Mouse (Mus musculus): ENCODE measurements around the gene Arhgef10l.

The Arhgef10l gene

DNA sequence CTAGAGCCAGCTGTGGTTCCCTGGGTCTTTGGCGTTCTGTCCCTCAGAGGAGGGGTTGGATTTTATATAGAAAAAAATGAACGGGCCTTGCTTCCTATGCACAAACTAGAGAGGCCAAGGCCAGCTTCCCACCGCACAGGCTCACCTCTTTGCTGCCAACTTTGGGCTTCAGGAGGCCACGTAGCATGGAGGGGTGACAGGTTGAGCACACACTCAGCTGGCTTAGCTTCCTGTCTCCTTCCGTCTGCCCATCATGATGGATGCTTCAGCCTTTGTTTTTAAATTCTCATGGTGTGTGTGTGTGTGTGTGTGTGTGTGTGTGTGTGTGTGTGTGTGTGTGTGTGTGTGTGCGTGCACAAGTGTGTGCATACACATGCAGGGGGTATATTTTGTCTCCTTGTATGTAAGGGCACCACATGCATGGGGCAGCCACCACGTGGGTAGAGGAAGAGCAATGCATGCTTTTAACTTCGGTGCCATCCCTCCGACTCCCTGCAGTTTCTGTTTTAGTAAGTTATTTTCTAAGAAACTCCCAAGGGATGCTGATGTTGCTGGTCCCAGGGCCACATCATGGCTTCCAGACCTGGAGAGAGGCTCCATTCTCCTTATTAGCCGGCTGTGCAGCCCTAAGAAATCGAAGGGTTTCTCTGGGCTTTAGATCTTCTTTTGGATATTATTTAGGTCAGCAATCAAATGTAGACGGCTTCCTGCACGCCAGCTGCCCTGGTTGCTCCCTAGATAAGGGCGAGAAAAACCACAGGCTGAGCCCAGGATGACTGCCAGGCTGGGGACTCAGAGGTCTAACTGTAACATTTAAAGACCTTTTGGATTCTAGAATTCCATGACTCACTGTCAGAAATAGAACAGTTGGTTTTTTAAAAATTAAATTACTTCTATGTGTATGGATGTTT, 30.1 kb upstream of the Arhgef10l start:
- in situ Hi-C loops (cut with MboI; ENCODE audit: unreplicated experiment in 2 of 2) = loop anchor here in 1 of 2 experiments (10.0 to 25.0 kb wide), 2 partner anchors 591 to 1099 kb away; partner anchors contain the start of genes Casp9 and Dnajc16

DNA sequence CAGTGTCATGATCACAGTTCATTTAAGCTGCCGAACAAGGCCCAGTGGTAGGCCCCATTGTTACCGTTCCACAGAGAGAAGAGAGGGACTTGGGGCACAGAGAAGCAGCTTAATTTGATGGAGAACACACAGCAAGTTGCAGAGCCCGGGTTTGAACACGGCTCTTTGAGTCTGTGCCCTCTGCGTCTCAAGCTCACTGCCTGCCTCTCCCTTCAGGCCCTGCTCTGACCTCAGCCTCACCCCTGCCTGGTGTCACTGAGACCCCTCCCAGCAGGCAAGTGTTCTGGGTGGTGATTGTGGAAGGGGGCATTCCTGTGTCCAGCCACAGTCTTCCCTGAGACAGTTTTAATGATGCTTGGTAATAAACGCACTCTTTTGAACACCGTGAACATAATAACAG, 29.3 kb upstream of the Arhgef10l start:
- in situ Hi-C loops (cut with MboI; ENCODE audit: unreplicated experiment in 2 of 2) = loop anchor here in 1 of 2 experiments (10.0 to 25.0 kb wide), 2 partner anchors 592 to 1100 kb away; partner anchors contain the start of genes Casp9 and Dnajc16

DNA sequence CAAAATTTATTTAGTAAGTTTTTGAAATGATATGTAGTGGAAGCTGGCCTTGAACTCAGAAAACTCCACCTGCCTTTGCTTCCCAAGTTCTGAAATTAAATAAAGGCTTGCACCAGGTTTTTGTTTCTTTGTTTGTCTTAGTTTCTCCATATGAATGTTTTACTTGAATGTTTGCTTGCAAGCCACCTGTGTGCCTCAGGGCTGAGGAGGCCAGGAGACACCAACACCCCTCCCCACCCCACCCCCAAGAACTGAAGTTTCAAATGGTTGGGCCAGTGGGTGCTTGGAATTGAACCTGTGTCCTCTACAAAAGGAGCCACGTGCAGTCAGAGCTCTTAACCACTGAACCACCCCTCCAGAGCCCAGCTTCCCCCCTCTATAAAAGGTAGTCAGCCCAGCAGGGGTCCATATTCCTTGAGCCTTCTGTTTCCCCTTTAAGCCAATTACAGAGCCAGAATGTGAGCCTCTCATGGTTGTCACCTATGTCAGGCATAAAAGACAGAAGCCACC, 28.8 kb upstream of the Arhgef10l start:
- in situ Hi-C loops (cut with MboI; ENCODE audit: unreplicated experiment in 2 of 2) = loop anchor here in 1 of 2 experiments (10.0 to 25.0 kb wide), 2 partner anchors 593 to 1100 kb away; partner anchors contain the start of genes Casp9 and Dnajc16

DNA sequence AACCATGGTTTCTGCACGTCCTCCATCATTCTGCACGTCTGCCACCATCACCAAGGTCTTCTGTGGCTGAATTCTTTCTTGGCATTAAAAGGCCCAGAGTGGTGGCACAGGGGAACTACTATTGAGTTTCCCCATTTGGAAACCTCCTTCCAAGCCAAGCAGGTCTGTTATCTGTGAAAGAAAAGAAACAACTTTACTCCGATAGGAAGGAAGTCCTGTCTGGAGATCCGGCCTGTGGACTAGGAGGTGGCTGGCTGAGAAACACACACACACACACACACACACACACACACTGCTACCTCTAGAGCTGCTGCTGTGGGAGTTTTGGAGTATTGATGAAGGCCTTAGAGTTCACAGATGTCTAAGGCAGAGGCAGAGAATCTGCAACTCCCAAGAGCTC, 27.7 kb upstream of the Arhgef10l start:
- in situ Hi-C loops (cut with MboI; ENCODE audit: unreplicated experiment in 2 of 2) = loop anchor here in 1 of 2 experiments (10.0 to 25.0 kb wide), 2 partner anchors 594 to 1101 kb away; partner anchors contain the start of genes Casp9 and Dnajc16

DNA sequence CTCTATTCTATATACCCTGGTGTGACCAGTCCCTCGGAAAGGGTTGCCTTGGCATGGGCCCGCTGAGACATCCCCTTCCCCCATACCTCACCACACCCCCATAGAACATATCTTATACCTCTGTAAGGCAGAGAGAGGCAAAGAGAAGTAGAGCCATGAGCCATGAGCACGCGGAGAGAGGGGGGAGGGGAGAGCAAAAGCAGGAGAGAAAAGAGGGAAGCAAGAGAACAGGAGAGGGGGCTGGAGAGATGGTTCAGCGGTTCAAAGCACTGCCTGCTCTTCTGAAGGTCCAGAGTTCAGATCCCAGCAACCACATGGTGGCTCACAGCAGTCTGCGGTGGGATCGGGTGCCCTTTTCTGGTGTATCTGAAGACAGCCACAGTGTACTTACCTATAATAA, 25.7 kb upstream of the Arhgef10l start:
- in situ Hi-C loops (cut with MboI; ENCODE audit: unreplicated experiment in 2 of 2) = loop anchor here in 1 of 2 experiments (10.0 to 25.0 kb wide), 2 partner anchors 596 to 1103 kb away; partner anchors contain the start of genes Casp9 and Dnajc16

DNA sequence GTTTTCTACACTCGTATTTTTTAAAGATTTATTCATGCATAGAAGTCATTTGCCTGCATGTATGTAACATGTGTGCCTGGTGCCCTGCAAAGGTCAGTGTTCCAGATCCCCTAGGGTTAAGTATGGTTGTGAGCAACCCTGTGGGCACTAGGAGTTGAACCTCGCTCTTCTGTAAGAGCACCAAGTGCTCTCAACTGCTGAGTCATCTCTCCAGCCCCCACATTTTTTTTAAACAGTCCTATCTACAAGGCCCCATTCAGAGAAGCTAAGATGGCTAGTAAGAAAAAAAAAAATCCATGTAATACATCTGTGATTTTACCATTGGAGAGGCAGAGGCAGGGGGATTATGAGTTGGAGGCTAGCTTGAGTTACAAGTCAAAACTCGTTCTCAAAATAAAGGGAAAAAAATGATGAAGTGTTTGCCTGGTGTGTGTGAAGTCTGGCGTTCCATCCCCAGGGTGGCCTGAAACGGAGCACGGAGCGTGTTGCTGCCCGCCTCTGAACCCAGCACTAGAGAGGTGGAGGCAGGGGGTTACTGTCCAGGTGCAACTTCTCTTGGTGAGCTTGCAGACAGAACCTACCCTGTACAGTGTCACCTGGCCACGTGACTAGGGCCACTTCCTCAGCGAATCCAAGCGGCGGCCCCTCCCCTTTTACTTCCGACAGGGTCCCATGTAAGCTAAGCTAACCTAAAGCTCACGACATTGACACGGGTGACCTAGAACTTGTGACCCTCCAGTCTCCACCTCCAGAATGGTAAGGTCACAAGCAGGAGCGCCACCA, 24.3 kb upstream of the Arhgef10l start:
- in situ Hi-C loops (cut with MboI; ENCODE audit: unreplicated experiment in 2 of 2) = loop anchor here in 1 of 2 experiments (10.0 to 25.0 kb wide), 3 partner anchors 265 to 1105 kb away; partner anchors contain the start of genes Casp9 and Dnajc16

DNA sequence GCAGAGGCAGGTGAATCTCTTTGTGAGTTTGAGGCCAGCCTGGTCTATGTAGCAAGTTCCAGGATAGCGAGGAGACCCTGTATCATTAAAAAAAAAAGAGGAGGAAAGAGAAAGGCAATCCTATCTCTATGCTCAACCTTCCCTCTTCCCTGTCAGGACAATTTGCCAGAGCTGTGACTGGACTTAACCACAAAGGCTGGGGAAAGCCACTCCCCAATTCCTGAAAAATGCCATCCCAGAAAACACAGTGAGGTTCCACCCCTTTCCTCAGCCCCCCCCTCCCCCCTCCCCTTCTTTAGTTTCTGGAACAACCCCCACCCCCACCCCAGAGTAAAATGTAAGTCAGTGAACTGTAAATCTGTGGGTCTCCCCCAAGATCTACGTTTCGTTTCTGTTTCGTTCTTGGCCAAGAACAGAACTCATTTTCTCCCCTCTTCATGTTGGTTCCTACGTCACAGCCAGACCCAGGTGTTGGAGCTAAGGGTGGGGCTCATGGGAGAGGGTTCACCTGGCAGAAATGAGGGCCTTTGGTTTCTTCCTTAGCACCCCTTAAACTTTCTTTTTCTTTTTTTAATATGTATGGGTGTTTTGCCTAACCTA, 23.1 kb upstream of the Arhgef10l start:
- in situ Hi-C loops (cut with MboI; ENCODE audit: unreplicated experiment in 2 of 2) = loop anchor here in 1 of 2 experiments (10.0 to 25.0 kb wide), 2 partner anchors 266 to 598 kb away; no protein-coding TSS in a partner anchor

DNA sequence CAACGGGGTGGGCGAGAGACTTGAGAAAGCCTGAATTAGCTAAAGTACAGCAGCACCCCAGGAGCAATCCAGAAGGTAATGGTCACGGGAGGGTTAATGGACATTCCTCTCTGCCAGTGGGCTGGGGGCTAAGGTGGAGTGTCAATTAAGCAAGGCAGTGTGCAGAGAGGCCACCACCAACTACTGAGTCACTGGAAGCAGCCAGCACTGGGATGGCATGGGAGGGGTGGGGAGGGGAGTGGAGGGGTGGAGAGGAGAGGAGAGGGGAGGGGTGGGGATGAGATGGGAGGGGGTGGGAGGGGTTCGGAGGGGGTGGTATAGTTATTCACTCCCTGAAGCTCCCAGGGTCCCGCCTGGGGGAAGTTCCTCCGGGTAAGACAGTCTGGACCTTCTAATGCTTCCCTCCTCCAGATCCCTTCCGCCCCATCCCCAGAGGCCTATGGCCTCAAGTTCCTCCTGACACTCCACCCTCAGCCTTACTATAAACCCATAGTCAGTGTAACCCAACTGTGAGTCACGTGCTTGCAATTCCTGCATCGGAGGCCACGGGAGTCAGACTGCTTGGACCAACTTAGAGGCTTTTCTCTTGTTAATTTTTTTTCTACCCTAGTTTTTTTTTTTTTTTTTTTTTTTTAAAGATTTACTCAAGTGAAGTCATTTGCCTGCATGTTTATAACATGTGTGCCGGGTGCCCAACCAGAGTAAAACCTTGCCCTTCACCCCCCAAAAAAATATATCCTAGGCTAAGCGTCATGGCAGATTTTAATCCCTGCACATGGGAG, 22.4 kb upstream of the Arhgef10l start:
- in situ Hi-C loops (cut with MboI; ENCODE audit: unreplicated experiment in 2 of 2) = loop anchor here in 1 of 2 experiments (10.0 to 25.0 kb wide), 2 partner anchors 267 to 599 kb away; no protein-coding TSS in a partner anchor

DNA sequence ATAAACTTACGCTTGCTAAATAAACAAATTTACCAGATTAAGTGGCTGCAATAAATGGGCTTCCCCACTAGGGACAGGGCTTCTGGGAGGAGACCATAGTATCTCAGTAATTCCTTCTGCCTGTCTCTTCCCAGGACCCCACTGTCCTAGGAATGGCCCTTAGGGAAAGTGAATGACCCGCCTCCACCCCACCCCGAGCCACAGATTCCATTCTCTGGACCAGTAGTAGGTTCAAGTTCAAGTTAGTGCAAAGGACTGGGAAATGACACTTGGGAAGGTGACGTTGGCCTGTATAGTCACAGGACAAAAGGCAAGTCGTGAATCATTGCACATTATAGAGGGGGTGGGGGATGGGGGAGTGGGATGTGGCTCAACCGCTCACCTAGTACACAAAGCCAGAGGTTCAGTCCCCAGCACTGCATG, 19.1 kb upstream of the Arhgef10l start:
- in situ Hi-C loops (cut with MboI; ENCODE audit: unreplicated experiment in 2 of 2) = loop anchor here in 1 of 2 experiments (10.0 to 25.0 kb wide), 2 partner anchors 270 to 602 kb away; no protein-coding TSS in a partner anchor

DNA sequence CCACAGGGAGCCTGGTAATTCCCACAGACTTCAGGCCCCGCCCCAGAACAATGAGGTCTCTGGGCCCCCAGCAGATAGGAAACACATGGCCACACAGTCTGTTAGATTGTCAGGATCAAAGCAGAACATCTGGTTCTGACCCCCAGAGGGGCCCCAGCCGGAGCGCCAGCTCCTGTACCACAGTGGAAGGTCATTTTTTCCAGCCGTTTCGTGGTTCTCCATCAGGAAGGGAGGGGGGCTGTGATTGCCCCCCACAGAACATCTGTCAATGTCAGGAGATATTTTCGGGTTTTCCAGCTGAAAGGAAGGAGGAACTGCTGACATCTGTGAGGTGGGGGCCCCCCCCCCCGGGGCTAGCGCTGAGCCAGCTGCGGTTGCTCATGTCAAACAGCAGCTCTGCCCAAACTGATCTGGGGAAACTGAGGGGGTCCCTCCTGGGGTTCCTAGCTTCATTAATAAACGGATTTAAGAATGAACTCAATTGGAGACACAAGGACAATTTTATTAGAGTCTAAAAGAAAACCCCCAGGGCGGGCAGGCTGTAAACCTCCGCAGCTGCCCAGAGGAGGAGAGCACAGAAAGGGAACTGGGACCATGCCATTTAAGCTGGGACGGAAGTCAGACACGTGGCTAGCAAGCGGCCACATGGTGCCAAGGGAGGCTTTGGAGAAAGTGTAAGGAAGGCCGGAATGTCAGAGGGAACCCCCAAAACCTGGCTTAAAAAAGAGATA, 18.5 kb upstream of the Arhgef10l start:
- in situ Hi-C loops (cut with MboI; ENCODE audit: unreplicated experiment in 2 of 2) = loop anchor here in 1 of 2 experiments (10.0 to 25.0 kb wide), 2 partner anchors 270 to 603 kb away; no protein-coding TSS in a partner anchor

DNA sequence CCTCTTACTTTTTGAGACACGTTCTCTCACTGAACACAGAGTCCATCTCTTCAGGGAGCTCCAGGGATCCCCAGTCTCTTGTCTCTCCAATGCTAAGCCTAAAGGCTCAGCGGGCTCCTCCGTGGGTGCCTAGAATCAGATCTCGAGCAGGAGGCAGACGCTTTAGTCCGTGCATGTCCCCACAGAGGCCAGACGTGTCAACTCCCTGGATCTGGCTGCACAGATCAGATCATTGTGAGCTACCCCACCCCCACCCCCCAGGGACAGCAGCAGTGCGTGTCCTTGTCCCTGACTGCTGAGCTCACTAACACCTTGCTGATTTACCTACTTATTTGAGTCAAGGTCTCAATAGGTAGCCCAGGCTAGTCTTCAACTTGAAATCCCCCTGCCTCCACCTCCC, 17.8 kb upstream of the Arhgef10l start:
- in situ Hi-C loops (cut with MboI; ENCODE audit: unreplicated experiment in 2 of 2) = loop anchor here in 1 of 2 experiments (10.0 to 25.0 kb wide), 2 partner anchors 271 to 604 kb away; no protein-coding TSS in a partner anchor

DNA sequence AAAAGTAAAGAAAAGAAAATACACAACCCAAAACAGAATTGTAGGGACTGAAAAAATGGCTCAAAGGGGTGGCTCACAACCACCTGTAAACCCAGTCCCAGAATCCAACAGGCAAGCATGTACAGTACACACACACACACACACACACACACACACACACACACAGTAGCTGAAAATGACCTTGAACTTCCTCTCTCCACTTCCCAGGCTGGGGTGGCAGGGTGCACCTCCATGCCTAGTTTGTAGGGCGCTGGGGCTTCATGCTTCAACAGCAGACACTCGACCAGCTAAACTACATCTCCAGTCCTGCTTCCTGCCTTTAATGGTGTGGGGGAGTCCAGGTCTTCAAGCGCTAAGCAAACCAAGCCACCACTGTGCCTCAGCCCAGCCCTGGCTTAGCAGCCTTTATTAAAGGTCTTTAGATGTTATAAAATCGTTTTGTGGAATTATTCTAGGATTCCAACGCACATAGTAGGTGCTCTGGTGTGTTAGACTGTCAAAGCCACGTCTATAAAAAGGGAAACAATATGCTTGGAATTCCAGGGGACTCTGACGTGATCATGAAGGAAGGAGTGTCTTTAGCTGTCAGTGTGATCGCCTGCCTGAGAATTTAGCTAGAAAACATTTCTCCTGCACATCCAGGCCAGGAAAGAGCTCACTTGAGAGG, 15.1 kb upstream of the Arhgef10l start:
- in situ Hi-C loops (cut with MboI; ENCODE audit: unreplicated experiment in 2 of 2) = loop anchor here in 1 of 2 experiments (10.0 to 25.0 kb wide), 2 partner anchors 274 to 606 kb away; no protein-coding TSS in a partner anchor

DNA sequence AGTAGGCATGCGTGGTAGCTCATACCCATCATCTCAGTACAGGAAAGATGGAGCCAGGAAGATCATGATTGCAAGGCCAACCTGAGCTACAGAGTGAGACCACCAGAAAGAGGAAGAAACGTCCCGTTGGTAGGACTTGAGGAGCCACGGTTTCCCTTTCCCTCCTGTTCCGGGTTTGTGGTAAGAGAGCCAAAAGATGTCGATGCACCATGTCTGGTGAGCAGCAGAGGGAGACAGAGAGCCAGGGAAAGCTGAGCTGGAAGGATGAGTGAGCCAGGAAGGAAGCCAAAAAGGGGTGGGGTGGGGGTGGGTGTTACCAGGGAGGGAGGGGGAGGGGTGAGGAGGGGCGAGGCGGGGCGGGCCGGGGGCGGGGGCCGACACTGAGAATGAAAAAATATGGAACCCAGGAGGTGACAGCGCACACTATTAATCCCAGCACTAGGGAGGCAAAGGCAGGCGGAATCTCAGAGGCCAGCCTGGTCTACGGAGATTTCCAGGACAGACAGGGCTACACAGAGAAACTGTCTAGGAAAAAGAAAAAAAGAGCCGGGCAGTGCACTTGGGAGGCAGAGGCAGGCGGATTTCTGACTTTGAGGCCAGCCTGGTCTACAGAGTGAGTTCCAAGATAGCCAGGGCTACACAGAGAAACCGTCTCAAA, 14.0 kb upstream of the Arhgef10l start:
- in situ Hi-C loops (cut with MboI; ENCODE audit: unreplicated experiment in 2 of 2) = loop anchor here (5.0 to 25.0 kb wide), 7 partner anchors 32 to 1035 kb away; no protein-coding TSS in a partner anchor

DNA sequence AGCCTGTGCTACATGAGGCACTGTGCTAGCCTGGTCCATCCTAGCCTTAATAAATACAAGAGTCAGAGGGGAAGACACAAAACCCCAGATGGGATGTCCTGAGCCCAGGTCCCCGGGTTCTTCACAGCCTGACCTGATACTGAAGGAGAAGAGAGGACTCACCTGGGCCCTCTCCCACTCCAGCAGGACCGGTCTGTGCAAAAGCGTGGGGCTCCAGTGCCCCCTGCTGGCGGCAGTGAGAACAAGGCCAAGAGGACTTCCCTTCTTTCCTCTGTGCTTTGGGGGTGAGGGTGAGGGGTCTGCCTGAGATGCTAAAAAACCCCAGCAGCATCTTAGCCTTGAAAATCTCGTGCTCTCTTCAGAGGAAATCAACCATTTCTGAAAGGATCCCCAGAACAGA, 13.2 kb upstream of the Arhgef10l start:
- in situ Hi-C loops (cut with MboI; ENCODE audit: unreplicated experiment in 2 of 2) = loop anchor here (5.0 to 25.0 kb wide), 6 partner anchors 33 to 1034 kb away; no protein-coding TSS in a partner anchor

DNA sequence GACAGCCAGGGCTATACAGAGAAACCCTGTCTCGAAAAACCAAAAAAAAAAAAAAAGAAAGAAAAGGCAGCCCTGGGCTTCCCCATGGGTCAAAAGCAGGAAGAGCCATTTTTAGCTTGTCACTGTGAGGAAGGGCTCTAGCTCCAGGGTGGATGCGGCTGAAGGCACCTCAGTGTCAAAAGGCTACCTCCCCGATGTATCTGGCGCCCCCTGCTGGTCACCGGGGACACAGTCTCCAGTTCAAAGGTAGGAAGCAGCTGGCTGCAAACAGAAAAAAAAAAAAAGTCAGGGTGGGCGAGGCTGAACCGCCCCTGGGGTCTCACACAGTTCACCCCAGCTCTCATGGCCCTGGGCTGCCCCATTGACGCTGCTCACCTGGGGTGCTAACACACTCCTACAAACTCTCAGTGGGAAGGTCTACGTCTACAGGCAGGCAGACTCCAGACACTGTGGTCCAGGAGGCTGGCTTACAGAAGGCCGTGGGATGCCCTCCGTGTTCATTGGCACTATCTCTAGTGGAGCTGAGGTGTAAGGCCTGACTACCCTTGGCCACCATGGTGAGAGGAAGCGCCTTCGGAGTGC, 8.6 kb upstream of the Arhgef10l start:
- in situ Hi-C loops (cut with MboI; ENCODE audit: unreplicated experiment in 2 of 2) = loop anchor here in 1 of 2 experiments (10.0 kb wide), 2 partner anchors 110 to 1030 kb away; no protein-coding TSS in a partner anchor

DNA sequence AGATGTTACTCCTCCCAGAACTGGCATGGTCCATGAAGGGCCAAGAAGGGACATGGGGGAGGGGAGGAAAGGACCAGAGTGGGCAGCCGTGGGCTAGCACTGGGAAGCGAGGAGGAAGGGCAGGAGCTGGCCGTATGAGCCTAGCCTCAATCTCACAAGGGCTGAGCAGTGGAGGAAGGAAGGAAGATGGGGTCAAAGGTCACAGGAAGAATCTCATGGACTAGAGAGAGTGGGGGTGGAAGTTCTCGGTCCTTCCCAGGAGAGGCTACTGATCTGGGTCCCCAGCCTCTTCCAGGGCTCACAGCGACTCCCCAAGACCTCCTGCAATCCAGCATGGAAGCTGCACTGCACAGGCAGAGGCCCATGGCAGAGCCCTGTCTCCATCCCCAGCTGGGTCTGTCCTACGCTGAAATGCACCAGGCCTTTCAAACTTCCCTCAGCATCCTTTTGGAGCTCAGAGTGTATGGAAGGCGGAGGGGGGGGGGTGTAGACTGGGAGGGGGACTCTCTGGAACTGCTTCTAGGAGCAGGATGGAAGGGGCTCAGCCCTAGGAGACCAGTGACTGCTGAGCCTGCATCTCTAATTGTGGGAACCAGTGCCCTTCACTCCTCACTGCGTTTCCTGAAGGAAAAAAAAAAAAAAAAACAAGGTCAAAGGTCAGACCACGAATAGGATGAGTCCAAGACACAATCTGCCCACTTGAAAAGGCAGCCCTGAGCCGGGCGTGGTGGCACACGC, 7.9 kb upstream of the Arhgef10l start:
- in situ Hi-C loops (cut with MboI; ENCODE audit: unreplicated experiment in 2 of 2) = loop anchor here in 1 of 2 experiments (10.0 kb wide), 2 partner anchors 109 to 1029 kb away; no protein-coding TSS in a partner anchor
